Mouse (Mus musculus): ENCODE data around the gene Abhd4. TPM values are rescaled to one million over a fixed set of nuclear protein-coding genes. Genes with fewer than 3 reads are reported as not detected.

The Abhd4 gene
- polyA plus RNA-seq, 1 experiment from 2014 or later = 38.3 TPM

DNA sequence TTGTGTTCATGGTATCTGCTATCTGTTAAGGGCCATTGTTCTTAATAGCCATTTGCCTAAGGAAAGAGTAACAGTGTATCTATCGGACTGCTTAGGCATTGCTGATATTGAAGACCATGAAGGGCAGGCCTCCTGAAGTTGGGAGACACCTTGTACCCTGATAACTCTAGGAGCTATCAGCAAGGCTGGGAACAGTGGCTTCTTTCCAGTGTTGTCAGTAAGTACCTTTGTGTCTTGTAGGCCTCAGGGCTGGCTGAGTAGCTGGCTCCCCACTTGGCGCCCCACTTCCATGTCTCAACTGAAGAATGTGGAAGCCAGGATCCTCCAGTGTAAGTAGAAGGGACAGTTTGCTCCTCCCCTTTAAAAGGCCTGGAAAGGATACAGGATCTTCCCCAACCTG lies 7.4 kb downstream of the Abhd4 start:
- DNase-seq (ENCODE audit: low spot score, missing footprints) = no peak
- ATAC-seq (ENCODE audit: low FRiP score) = no peak
- H3K9ac ChIP-seq (ENCODE audit: low read length) = no peak overlapping the region
- H3K27ac ChIP-seq (ENCODE audit: low read depth, low read length) = no peak overlapping the region
- 91% methylated on average over 2 of the region's 2 CpGs for WGBS
- no peak overlapping the region for H3K4me3 ChIP-seq (ENCODE audit: low read depth, low read length)
- H3K4me2 ChIP-seq = no peak overlapping the region
- no peaks in the 10 kb centered on the region; the same call in 1 of the 2 replicates for H3K27me3 ChIP-seq (ENCODE audit: control insufficient read depth, insufficient read depth, low read length)
- no peaks in the 10 kb centered on the region for H3K9me3 ChIP-seq (ENCODE audit: control insufficient read depth, low read length)
- no peaks in the 10 kb centered on the region for H3K36me3 ChIP-seq (ENCODE audit: control insufficient read depth, insufficient read depth, low read length)
- peaks cover 7% of the 10 kb centered on the region; the same call in 1 of the 2 replicates for H3K4me1 ChIP-seq (ENCODE audit: control insufficient read depth, insufficient read depth, low read length)

GRCm38 (mm10) chr14:54262622-54263021 lies 8.6 kb downstream of the Abhd4 start:
- no peak overlapping the region for H3K9ac ChIP-seq (ENCODE audit: low read length)
- DNase-seq (ENCODE audit: low spot score, missing footprints) (no peak), ATAC-seq (ENCODE audit: low FRiP score) (no peak)
- H3K4me1 ChIP-seq (ENCODE audit: control insufficient read depth, insufficient read depth, low read length) = peaks cover 7% of the 10 kb centered on the region; the same call in 1 of the 2 replicates
- H3K36me3 ChIP-seq (ENCODE audit: control insufficient read depth, insufficient read depth, low read length) = no peaks in the 10 kb centered on the region
- H3K27me3 ChIP-seq (ENCODE audit: control insufficient read depth, insufficient read depth, low read length) = no peaks in the 10 kb centered on the region; the same call in 1 of the 2 replicates
- H3K9me3 ChIP-seq (ENCODE audit: control insufficient read depth, low read length) = no peaks in the 10 kb centered on the region
- H3K27ac ChIP-seq (ENCODE audit: low read depth, low read length) = no peak overlapping the region
- 90% methylated on average over 8 of the region's 8 CpGs for WGBS
- no peak overlapping the region for H3K4me2 ChIP-seq
- no peak overlapping the region for H3K4me3 ChIP-seq (ENCODE audit: low read depth, low read length)

- H3K4me2 ChIP-seq = no peak overlapping the region
- H3K9me3 ChIP-seq (ENCODE audit: control insufficient read depth, low read length) = no peaks in the 10 kb centered on the region
- no peaks in the 10 kb centered on the region for H3K36me3 ChIP-seq (ENCODE audit: control insufficient read depth, insufficient read depth, low read length)
- H3K27ac ChIP-seq (ENCODE audit: low read depth, low read length) = no peak overlapping the region
- H3K4me3 ChIP-seq (ENCODE audit: low read depth, low read length) = no peak overlapping the region
- no peak for DNase-seq (ENCODE audit: low spot score, missing footprints)
- H3K4me1 ChIP-seq (ENCODE audit: control insufficient read depth, insufficient read depth, low read length) = peaks cover 7% of the 10 kb centered on the region; the same call in 1 of the 2 replicates
- WGBS = 81% methylated on average over 6 of the region's 6 CpGs
- H3K9ac ChIP-seq (ENCODE audit: low read length) = no peak overlapping the region
- H3K27me3 ChIP-seq (ENCODE audit: control insufficient read depth, insufficient read depth, low read length) = no peaks in the 10 kb centered on the region; the same call in 1 of the 2 replicates
- no peak for ATAC-seq (ENCODE audit: low FRiP score)
These were observed 9.1 kb downstream of the Abhd4 start for GRCm38 (mm10) chr14:54263099-54263498.

GRCm38 (mm10) chr14:54264231-54264630 lies 10.2 kb downstream of the Abhd4 start:
- Histone ChIP-seq H3K36me3 (ENCODE audit: control insufficient read depth, insufficient read depth, low read length) (no peaks in the 10 kb centered on the region), H3K27me3 (ENCODE audit: control insufficient read depth, insufficient read depth, low read length) (no peaks in the 10 kb centered on the region; the same call in 1 of the 2 replicates), H3K27ac (ENCODE audit: low read depth, low read length) (no peak overlapping the region), H3K4me3 (ENCODE audit: low read depth, low read length) (no peak overlapping the region), H3K9me3 (ENCODE audit: control insufficient read depth, low read length) (no peaks in the 10 kb centered on the region), H3K4me2 (no peak overlapping the region), H3K4me1 (ENCODE audit: control insufficient read depth, insufficient read depth, low read length) (peaks cover 7% of the 10 kb centered on the region; the same call in 1 of the 2 replicates), H3K9ac (ENCODE audit: low read length) (no peak overlapping the region)
- WGBS = 90% methylated on average over 7 of the region's 7 CpGs
- ATAC-seq (ENCODE audit: low FRiP score) (no peak), DNase-seq (ENCODE audit: low spot score, missing footprints) (no peak)

- Histone ChIP-seq H3K36me3 (ENCODE audit: control insufficient read depth, insufficient read depth, low read length) (no peaks in the 10 kb centered on the region), H3K9me3 (ENCODE audit: control insufficient read depth, low read length) (no peaks in the 10 kb centered on the region), H3K9ac (ENCODE audit: low read length) (no peak overlapping the region), H3K4me2 (no peak overlapping the region), H3K27ac (ENCODE audit: low read depth, low read length) (no peak overlapping the region), H3K4me3 (ENCODE audit: low read depth, low read length) (no peak overlapping the region), H3K4me1 (ENCODE audit: control insufficient read depth, insufficient read depth, low read length) (no peaks in the 10 kb centered on the region), H3K27me3 (ENCODE audit: control insufficient read depth, insufficient read depth, low read length) (no peaks in the 10 kb centered on the region; the same call in 1 of the 2 replicates)
- DNase-seq (ENCODE audit: low spot score, missing footprints) (no peak), ATAC-seq (ENCODE audit: low FRiP score) (no peak)
- 34% methylated on average over 10 of the region's 10 CpGs for WGBS
These were observed 11.1 kb downstream of the Abhd4 start for GRCm38 (mm10) chr14:54265093-54265492.

GRCm38 (mm10) chr14:54265951-54266350 lies 12.0 kb downstream of the Abhd4 start:
- WGBS = 73% methylated on average over 6 of the region's 6 CpGs

GRCm38 (mm10) chr14:54267966-54268365 lies 14.0 kb downstream of the Abhd4 start:
- ATAC-seq (ENCODE audit: low FRiP score) (no peak), DNase-seq (ENCODE audit: low spot score, missing footprints) (no peak)
- Histone ChIP-seq H3K4me3 (ENCODE audit: low read depth, low read length) (no peak overlapping the region), H3K9me3 (ENCODE audit: control insufficient read depth, low read length) (no peaks in the 10 kb centered on the region), H3K4me1 (ENCODE audit: control insufficient read depth, insufficient read depth, low read length) (no peaks in the 10 kb centered on the region), H3K27me3 (ENCODE audit: control insufficient read depth, insufficient read depth, low read length) (no peaks in the 10 kb centered on the region), H3K4me2 (no peak overlapping the region), H3K36me3 (ENCODE audit: control insufficient read depth, insufficient read depth, low read length) (no peaks in the 10 kb centered on the region), H3K27ac (ENCODE audit: low read depth, low read length) (no peak overlapping the region), H3K9ac (ENCODE audit: low read length) (no peak overlapping the region)
- WGBS = 90% methylated on average over 10 of the region's 10 CpGs

More at GRCm38 (mm10) chr14:54265951-54266350, 12.0 kb downstream of the Abhd4 start:
- H3K9me3 ChIP-seq (ENCODE audit: control insufficient read depth, low read length) = no peaks in the 10 kb centered on the region
- no peak for DNase-seq (ENCODE audit: low spot score, missing footprints)
- ATAC-seq (ENCODE audit: low FRiP score) = no peak
- H3K4me1 ChIP-seq (ENCODE audit: control insufficient read depth, insufficient read depth, low read length) = no peaks in the 10 kb centered on the region
- H3K4me2 ChIP-seq = no peak overlapping the region
- no peak overlapping the region for H3K4me3 ChIP-seq (ENCODE audit: low read depth, low read length)
- no peaks in the 10 kb centered on the region for H3K36me3 ChIP-seq (ENCODE audit: control insufficient read depth, insufficient read depth, low read length)
- no peaks in the 10 kb centered on the region for H3K27me3 ChIP-seq (ENCODE audit: control insufficient read depth, insufficient read depth, low read length)
- no peak overlapping the region for H3K9ac ChIP-seq (ENCODE audit: low read length)
- no peak overlapping the region for H3K27ac ChIP-seq (ENCODE audit: low read depth, low read length)

DNA sequence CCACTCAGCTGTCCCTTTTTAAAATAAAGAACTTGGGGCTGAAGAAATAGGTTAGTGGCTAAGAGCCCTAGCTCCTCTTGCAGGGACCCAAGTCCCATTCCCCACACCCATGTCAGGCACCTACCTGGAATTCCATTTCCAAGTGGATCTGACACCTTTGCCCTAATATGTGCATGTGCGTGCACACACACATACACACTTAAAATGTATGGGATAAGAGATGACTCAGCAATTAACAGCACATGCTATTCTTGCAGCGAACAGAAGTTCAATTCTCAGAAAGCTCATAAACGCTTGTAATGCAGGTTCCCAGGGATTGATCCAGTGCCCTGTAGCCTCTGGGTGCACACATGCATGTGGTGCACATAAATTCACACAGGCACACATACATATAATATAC lies 15.6 kb downstream of the Abhd4 start:
- Histone ChIP-seq H3K27ac (ENCODE audit: low read depth, low read length) (no peak overlapping the region), H3K9ac (ENCODE audit: low read length) (no peak overlapping the region), H3K4me2 (no peak overlapping the region), H3K4me1 (ENCODE audit: control insufficient read depth, insufficient read depth, low read length) (no peaks in the 10 kb centered on the region), H3K27me3 (ENCODE audit: control insufficient read depth, insufficient read depth, low read length) (no peaks in the 10 kb centered on the region), H3K9me3 (ENCODE audit: control insufficient read depth, low read length) (no peaks in the 10 kb centered on the region), H3K4me3 (ENCODE audit: low read depth, low read length) (no peak overlapping the region), H3K36me3 (ENCODE audit: control insufficient read depth, insufficient read depth, low read length) (no peaks in the 10 kb centered on the region)
- no peak for DNase-seq (ENCODE audit: low spot score, missing footprints)
- ATAC-seq (ENCODE audit: low FRiP score) = no peak
- 92% methylated on average over 3 of the region's 3 CpGs for WGBS

DNA sequence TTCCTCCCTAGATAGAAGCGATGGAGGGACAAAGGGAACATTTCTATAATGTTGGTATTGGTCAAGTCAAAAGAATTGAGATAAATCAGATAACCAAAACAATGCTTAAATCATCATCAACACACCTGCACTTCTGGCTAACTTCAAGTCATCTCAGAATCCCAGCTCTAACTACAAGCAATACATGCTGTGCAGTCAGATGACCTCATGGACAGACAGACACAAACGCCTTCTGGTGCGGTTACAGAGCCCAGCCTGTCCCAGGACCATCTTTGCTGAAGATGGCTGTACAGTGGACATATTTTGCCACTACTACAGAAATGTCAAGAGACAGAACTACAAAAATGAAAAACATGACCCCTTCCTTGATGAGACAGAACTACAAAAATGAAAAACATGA lies 16.4 kb downstream of the Abhd4 start:
- no peak for ATAC-seq (ENCODE audit: low FRiP score)
- 94% methylated on average over 3 of the region's 3 CpGs for WGBS
- no peaks in the 10 kb centered on the region for H3K27me3 ChIP-seq (ENCODE audit: control insufficient read depth, insufficient read depth, low read length)

More for the DNA sequence above, 16.4 kb downstream of the Abhd4 start:
- H3K4me1 ChIP-seq (ENCODE audit: control insufficient read depth, insufficient read depth, low read length) = no peaks in the 10 kb centered on the region
- H3K4me3 ChIP-seq (ENCODE audit: low read depth, low read length) = no peak overlapping the region
- no peaks in the 10 kb centered on the region for H3K9me3 ChIP-seq (ENCODE audit: control insufficient read depth, low read length)
- H3K4me2 ChIP-seq = no peak overlapping the region
- H3K36me3 ChIP-seq (ENCODE audit: control insufficient read depth, insufficient read depth, low read length) = no peaks in the 10 kb centered on the region
- no peak overlapping the region for H3K27ac ChIP-seq (ENCODE audit: low read depth, low read length)
- no peak for DNase-seq (ENCODE audit: low spot score, missing footprints)
- no peak overlapping the region for H3K9ac ChIP-seq (ENCODE audit: low read length)

All from midbrain, embryonic 11.5 days (tissue).